Mouse (Mus musculus) limb, embryonic 15.5 days (tissue): Measurements from ENCODE around the gene Tmem151a. TPM values are rescaled to one million over a fixed set of nuclear protein-coding genes. Genes with fewer than 3 reads are reported as not detected.

Experiments
- ATAC-seq: fragments of 200-750 bp; cut with Nextera tagmentation; 2 replicates; pipeline ENCODE4 v1.8.0; 2017; ENCODE audit warnings: low read depth, moderate TSS enrichment; ENCODE audit not compliant: insufficient number of reproducible peaks, low FRiP score, low TSS enrichment
- H3K27ac ChIP-seq: fragments of 300-500 bp; sonication (generic); 2 replicates; pipeline ENCODE4 v1.5.1; 2015; ENCODE audit warnings: moderate library complexity, mild to moderate bottlenecking, inconsistent platforms
- H3K27me3 ChIP-seq: fragments of 300-500 bp; sonication (generic); 2 replicates; pipeline ENCODE4 v1.6.1; 2015; ENCODE audit warnings: inconsistent platforms
- H3K36me3 ChIP-seq: fragments of 300-500 bp; sonication (generic); 2 replicates; pipeline ENCODE4 v1.6.1; 2015; ENCODE audit warnings: inconsistent platforms
- H3K4me1 ChIP-seq: fragments of 300-500 bp; sonication (generic); 2 replicates; pipeline ENCODE4 v1.6.1; 2015; ENCODE audit warnings: inconsistent platforms
- H3K4me2 ChIP-seq: fragments of 300-500 bp; sonication (generic); 2 replicates; pipeline ENCODE4 v1.6.1; 2015; ENCODE audit warnings: mild to moderate bottlenecking, inconsistent platforms
- H3K4me3 ChIP-seq: fragments of 300-500 bp; sonication (generic); 2 replicates; pipeline ENCODE4 v1.5.1; 2015; ENCODE audit warnings: mild to moderate bottlenecking, inconsistent platforms
- H3K9ac ChIP-seq: fragments of 300-500 bp; sonication (generic); 2 replicates; pipeline ENCODE4 v1.6.1; 2015; ENCODE audit warnings: inconsistent platforms
- H3K9me3 ChIP-seq: fragments of 300-500 bp; sonication (generic); 2 replicates; pipeline ENCODE4 v1.6.1; 2016; ENCODE audit warnings: inconsistent platforms
- WGBS: fragments of 180-500 bp; shearing (Covaris S2); methylation state at CpG from one replicate; pipeline ENCODE4 v1.1.7; 2015; 5-methylcytosine and 5-hydroxymethylcytosine counted together
- polyA plus RNA-seq: library from polyadenylated mRNA; unstranded; fragments of >200 nt; fragmentation: Nextera tagmentation; extraction: Ambion mirVana; gene quantifications from 2 replicates; pipeline ENCODE4 v1.2.1, GENCODE M21; 2015

Gene Tmem151a
- polyA plus RNA-seq, 1 experiment from 2014 or later, result 2.2 TPM

DNA sequence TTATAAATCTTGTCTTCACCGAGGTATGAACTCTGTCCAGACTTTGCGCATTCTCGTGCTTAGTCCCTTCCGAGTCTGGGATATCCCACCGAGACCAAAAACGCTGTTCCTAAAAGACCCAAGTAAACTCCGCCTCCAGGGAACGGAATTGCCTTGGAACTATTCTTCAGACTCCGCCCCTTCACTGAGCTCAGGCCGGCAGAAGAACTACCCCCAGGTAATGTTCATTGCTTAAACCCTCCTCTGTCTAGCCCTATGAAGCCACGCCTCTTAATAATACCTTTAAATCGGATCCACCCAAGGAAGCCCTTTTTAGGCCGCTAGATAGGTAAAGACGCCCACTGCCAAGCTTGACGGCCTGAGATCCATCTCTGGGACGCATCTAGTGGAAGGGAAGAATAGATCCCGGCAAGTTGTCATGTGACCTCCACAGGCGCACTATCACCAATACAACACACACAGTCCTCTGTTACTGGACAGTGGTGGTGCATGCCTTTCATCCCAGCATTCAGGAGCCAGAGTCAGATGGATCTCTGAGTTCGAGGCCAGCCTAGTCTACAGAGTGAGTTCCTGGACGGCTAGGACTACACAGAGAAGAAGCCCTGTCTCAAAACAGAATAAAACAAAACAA is 12.8 kb downstream of the Tmem151a start:
- Histone ChIP-seq H3K9me3 (no peaks in the 10 kb centered on the region), H3K9ac (no peak overlapping the region), H3K27ac (peak overlapping the region; percentile 96), H3K4me2 (peak overlapping the region; percentile 91), H3K4me3 (peak overlapping the region; percentile 67), H3K27me3 (peaks cover 6% of the 10 kb centered on the region; the same call in 1 of the 2 replicates), H3K36me3 (no peaks in the 10 kb centered on the region), H3K4me1 (peaks cover 56% of the 10 kb centered on the region)
- WGBS, result 2% methylated on average over 20 of the region's 20 CpGs
- no peak for ATAC-seq

DNA sequence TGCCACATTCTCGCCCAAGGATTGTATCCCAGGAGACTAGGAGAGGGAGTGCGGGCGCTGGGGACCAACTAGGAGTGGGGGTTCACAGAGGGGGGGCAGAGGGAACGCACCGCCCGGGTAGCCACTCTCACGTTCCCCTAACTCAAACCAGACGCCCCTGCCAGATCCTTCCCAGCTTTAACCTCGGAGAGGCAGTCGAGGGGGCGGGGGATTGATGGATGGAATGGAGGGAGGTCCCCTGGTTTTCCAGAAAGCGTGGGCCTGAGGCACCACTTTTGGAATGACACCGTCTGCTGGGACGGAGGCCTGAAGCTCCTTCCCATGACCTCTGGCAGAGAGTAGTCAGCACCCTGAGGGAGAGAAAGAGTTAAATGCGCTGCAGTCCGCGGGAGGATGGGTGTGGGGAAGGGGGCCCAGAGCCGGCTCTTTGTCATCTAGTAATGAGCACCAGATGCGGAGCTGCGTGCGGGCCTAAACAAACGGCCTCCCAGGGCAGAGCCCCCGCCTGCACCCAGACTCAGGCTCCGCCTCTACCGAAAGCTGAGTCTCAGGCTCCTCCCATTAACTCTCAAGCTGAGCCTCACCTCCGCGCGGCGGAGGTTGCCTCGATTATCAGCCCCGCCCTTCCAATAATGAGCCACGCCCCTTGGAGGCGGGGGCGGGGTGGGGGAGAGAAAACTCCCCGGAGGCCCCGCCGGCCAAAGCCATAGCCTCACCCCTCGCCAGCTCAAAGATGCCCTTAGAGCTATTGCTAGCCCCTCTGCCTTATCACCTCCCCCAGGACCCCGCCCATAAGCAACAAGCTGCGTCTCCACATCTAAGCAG is 13.6 kb downstream of the Tmem151a start:
- Histone ChIP-seq H3K9ac (peak overlapping the region; percentile 28; the same call in 1 of the 2 replicates), H3K4me1 (peaks cover 63% of the 10 kb centered on the region), H3K4me2 (peak overlapping the region; percentile 91), H3K36me3 (no peaks in the 10 kb centered on the region), H3K27ac (peak overlapping the region; percentile 96), H3K27me3 (peaks cover 6% of the 10 kb centered on the region; the same call in 1 of the 2 replicates), H3K9me3 (no peaks in the 10 kb centered on the region), H3K4me3 (peak overlapping the region; percentile 67)
- ATAC-seq, result peak; percentile 86
- under 1% methylated on average over 40 of the region's 40 CpGs for WGBS

DNA sequence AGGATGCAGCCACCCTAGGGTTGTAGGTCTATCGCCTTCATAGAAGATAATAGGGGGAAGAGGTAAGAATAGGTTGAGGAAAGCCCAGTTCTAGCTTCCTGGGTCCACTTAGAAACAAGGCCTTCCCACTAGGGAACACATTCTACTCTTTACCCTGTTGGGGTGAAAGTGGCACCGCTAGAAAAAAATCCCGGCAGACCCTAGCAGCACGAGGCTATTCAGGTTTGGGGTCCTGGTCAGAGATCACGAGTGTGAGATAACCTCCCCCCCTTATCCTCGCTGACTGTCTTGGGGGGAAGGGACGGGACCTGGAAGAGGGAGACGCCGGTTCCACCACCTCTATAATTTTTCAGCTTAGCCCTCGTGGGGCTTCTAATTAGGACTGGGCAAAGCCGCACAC is 14.3 kb downstream of the Tmem151a start:
- H3K4me3 ChIP-seq, result peak overlapping the region; percentile 67
- H3K4me2 ChIP-seq, result peak overlapping the region; percentile 91
- ATAC-seq, result no peak
- peak overlapping the region; percentile 28; the same call in 1 of the 2 replicates for H3K9ac ChIP-seq
- no peaks in the 10 kb centered on the region for H3K9me3 ChIP-seq
- 8% methylated on average over 11 of the region's 11 CpGs for WGBS
- H3K27ac ChIP-seq, result peak overlapping the region; percentile 96
- peaks cover 64% of the 10 kb centered on the region for H3K4me1 ChIP-seq
- H3K27me3 ChIP-seq, result peaks cover 6% of the 10 kb centered on the region; the same call in 1 of the 2 replicates
- H3K36me3 ChIP-seq, result no peaks in the 10 kb centered on the region

- 71% methylated on average over 7 of the region's 7 CpGs for WGBS
- H3K9me3 ChIP-seq, result no peaks in the 10 kb centered on the region
- 0 out of 2 replicates have a peak overlapping the region, but pooled peaks have one; percentile 20 for H3K9ac ChIP-seq
- ATAC-seq, result no peak
- H3K36me3 ChIP-seq, result no peaks in the 10 kb centered on the region
- peak overlapping the region; percentile 67 for H3K4me3 ChIP-seq
- peaks cover 71% of the 10 kb centered on the region for H3K4me1 ChIP-seq
- H3K4me2 ChIP-seq, result peak overlapping the region; percentile 91
- peaks cover 6% of the 10 kb centered on the region; the same call in 1 of the 2 replicates for H3K27me3 ChIP-seq
- H3K27ac ChIP-seq, result peak overlapping the region; percentile 96
Measured at GRCm38 (mm10) chr19:5069978-5070377, 15.4 kb downstream of the Tmem151a start.

DNA sequence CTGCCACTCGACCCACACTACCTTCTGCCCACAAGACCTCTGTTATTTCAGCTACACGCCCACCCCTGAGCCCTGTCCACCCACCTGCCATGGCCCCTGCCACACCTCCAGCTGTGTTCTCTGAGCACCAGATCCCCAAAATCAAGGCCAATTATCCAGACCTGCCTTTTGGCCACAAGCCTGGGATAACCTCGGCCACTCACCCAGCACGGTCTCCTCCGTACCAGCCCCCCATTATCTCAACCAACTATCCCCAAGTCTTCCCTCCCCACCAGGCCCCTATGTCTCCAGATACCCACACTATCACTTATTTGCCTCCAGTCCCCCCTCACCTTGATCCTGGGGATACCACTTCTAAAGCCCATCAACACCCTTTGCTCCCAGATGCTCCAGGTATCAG is 15.8 kb downstream of the Tmem151a start:
- no peak for ATAC-seq
- H3K36me3 ChIP-seq, result no peaks in the 10 kb centered on the region
- peak overlapping the region; percentile 91 for H3K4me2 ChIP-seq
- H3K4me1 ChIP-seq, result peaks cover 74% of the 10 kb centered on the region
- H3K27ac ChIP-seq, result peak overlapping the region; percentile 96
- peaks cover 6% of the 10 kb centered on the region; the same call in 1 of the 2 replicates for H3K27me3 ChIP-seq
- H3K9ac ChIP-seq, result no peak overlapping the region
- H3K4me3 ChIP-seq, result peak overlapping the region; percentile 67
- H3K9me3 ChIP-seq, result no peaks in the 10 kb centered on the region
- WGBS, result 69% methylated on average over 5 of the region's 5 CpGs

- Histone ChIP-seq H3K4me2 (peak overlapping the region; percentile 91), H3K9me3 (no peaks in the 10 kb centered on the region), H3K9ac (peak overlapping the region; percentile 80), H3K27me3 (peaks cover 3% of the 10 kb centered on the region; the same call in 1 of the 2 replicates), H3K27ac (peak overlapping the region; percentile 96), H3K4me3 (peak overlapping the region; percentile 67), H3K4me1 (peaks cover 72% of the 10 kb centered on the region), H3K36me3 (no peaks in the 10 kb centered on the region)
- WGBS, result 27% methylated on average over 21 of the region's 21 CpGs
- ATAC-seq, result no peak
Measured at GRCm38 (mm10) chr19:5068570-5069234, 16.6 kb downstream of the Tmem151a start.

DNA sequence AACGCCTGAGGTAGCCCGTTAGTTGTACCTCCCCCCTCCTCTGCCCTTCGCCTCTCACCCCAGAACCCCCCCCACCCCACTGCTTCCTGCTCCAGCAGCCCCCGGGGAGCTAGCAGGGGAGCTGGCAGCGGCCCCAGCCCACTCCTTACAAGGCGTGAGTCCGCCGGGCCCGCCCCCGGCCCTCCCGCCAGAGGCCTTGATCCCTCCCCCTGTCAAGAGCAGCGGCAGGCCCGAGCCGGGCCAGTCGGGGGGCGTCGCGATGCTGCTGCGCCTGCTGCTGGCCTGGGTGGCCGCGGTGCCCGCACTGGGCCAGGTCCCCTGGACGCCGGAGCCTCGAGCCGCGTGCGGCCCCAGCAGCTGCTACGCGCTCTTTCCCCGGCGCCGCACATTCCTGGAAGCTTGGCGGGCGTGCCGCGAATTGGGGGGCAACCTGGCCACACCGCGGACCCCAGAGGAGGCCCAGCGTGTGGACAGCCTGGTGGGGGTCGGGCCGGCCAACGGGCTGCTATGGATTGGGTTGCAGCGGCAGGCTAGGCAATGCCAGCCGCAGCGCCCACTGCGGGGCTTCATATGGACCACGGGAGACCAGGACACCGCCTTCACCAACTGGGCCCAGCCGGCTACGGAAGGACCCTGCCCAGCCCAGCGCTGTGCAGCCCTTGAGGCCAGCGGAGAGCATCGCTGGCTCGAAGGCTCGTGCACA is 17.3 kb downstream of the Tmem151a start, which contains the start of gene Cd248:
TSS of gene Cd248 (plus strand) at position 212 of the 703 bp plus-strand sequence.
- WGBS, result under 1% methylated on average over 52 of the region's 56 CpGs
- peak; percentile 64 for ATAC-seq

GRCm38 (mm10) chr19:5067040-5067799 is 18.1 kb downstream of the Tmem151a start:
- H3K9ac ChIP-seq, result peak overlapping the region; percentile 80
- H3K27me3 ChIP-seq, result peaks cover 3% of the 10 kb centered on the region; the same call in 1 of the 2 replicates
- H3K36me3 ChIP-seq, result no peaks in the 10 kb centered on the region
- ATAC-seq, result no peak
- peak overlapping the region; percentile 67 for H3K4me3 ChIP-seq
- peak overlapping the region; percentile 96 for H3K27ac ChIP-seq
- peaks cover 60% of the 10 kb centered on the region for H3K4me1 ChIP-seq
- 7% methylated on average over 15 of the region's 15 CpGs for WGBS
- no peaks in the 10 kb centered on the region for H3K9me3 ChIP-seq
- peak overlapping the region; percentile 91 for H3K4me2 ChIP-seq

More for the DNA sequence above, 17.3 kb downstream of the Tmem151a start, which contains the start of gene Cd248:
- H3K27me3 ChIP-seq, result peaks cover 3% of the 10 kb centered on the region; the same call in 1 of the 2 replicates
- H3K4me3 ChIP-seq, result peak within 1 kb of the TSS; percentile 67
- H3K4me2 ChIP-seq, result peak within 1 kb of the TSS; percentile 91
- peaks cover 66% of the 10 kb centered on the region for H3K4me1 ChIP-seq
- H3K36me3 ChIP-seq, result no peaks in the 10 kb centered on the region
- no peaks in the 10 kb centered on the region for H3K9me3 ChIP-seq
- H3K9ac ChIP-seq, result peak within 1 kb of the TSS; percentile 80
- H3K27ac ChIP-seq, result peak within 1 kb of the TSS; percentile 96

GRCm38 (mm10) chr19:5065104-5065503 is 20.2 kb downstream of the Tmem151a start:
- Histone ChIP-seq H3K27ac (no peak overlapping the region), H3K9me3 (no peaks in the 10 kb centered on the region)

GRCm38 (mm10) chr19:5062446-5062845 is 22.9 kb downstream of the Tmem151a start:
- no peak for ATAC-seq
- H3K4me3 ChIP-seq, result no peak overlapping the region
- H3K4me2 ChIP-seq, result no peak overlapping the region
- no peaks in the 10 kb centered on the region for H3K27me3 ChIP-seq
- H3K4me1 ChIP-seq, result peaks cover 55% of the 10 kb centered on the region
- no peaks in the 10 kb centered on the region for H3K36me3 ChIP-seq
- no peak overlapping the region for H3K9ac ChIP-seq
- no peaks in the 10 kb centered on the region for H3K9me3 ChIP-seq
- 45% methylated on average over 6 of the region's 6 CpGs for WGBS
- H3K27ac ChIP-seq, result no peak overlapping the region

More at GRCm38 (mm10) chr19:5065104-5065503, 20.2 kb downstream of the Tmem151a start:
- Histone ChIP-seq H3K4me2 (no peak overlapping the region), H3K4me3 (no peak overlapping the region), H3K9ac (no peak overlapping the region), H3K27me3 (peaks cover 3% of the 10 kb centered on the region; the same call in 1 of the 2 replicates), H3K36me3 (no peaks in the 10 kb centered on the region), H3K4me1 (peaks cover 58% of the 10 kb centered on the region)
- 59% methylated on average over 7 of the region's 7 CpGs for WGBS
- no peak for ATAC-seq
